Mouse (Mus musculus) mouse embryonic stem cell (cell line): ENCODE results near the gene Hyal1.

Experiments used
- in situ Hi-C, 2 experiments: fragments of 300-500 bp; cut with MboI; formaldehyde crosslinking; loops; 1 replicate in 1 of 2; 3 replicates in 1 of 2; pipeline ENCODE4 v1.14.3; 2019 to 2020; ENCODE audit warnings: low sequenced_read_pairs in 2 of 2, low pct_unique_long_range_greater_than_20kb in 1 of 2, mixed read lengths in 1 of 2; ENCODE audit not compliant: unreplicated experiment in 1 of 2

The Hyal1 gene

GRCm38 (mm10) chr9:107586974-107587832 is 10.5 kb downstream of the Hyal1 start, which contains the start of gene Ifrd2:
Ifrd2 (plus strand) TSS chr9:107587642.
- in situ Hi-C loops, result no loop called here

GRCm38 (mm10) chr9:107587833-107588639 is 11.3 kb downstream of the Hyal1 start:
- in situ Hi-C loops, result no loop called here

DNA sequence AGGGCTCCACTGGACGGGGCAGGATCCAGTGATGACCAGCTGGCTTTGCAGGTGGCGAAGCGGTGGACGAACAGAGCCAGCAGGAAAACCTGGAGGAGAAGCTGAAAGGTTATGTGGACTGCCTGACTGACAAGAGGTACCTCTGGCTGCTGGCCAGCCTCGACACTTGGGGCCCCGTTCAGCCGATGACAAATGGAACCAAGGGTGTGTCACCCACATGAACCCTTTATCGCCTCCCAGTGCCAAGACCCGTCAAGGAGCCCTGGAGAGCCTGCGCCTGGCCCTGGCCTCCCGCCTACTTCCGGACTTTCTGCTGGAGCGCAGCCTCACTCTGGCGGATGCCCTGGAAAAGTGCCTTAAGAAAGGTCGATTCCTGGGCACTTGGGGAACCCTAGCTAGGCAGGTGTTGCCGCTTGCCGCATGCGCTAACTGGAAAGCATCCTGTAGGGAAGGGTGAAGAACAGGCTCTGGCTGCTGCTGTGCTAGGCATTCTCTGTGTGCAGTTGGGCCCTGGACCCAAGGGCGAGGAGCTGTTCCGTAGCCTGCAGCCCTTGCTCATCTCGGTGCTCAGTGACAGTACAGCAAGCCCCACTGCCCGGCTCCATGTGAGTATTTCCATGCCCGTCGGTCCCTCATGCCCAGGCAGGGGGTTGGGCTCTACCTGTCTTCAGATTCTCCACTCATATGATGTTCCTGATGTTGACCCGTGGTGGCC is 13.5 kb downstream of the Hyal1 start:
- in situ Hi-C loops, result no loop called here

GRCm38 (mm10) chr9:107590773-107591060 is 14.0 kb downstream of the Hyal1 start:
- in situ Hi-C loops, result no loop called here

GRCm38 (mm10) chr9:107593101-107593976 is 16.6 kb downstream of the Hyal1 start:
- in situ Hi-C loops, result no loop called here

- in situ Hi-C loops, result no loop called here
These were observed 17.7 kb downstream of the Hyal1 start for GRCm38 (mm10) chr9:107594281-107595062.

- in situ Hi-C loops, result no loop called here
These were observed 20.2 kb downstream of the Hyal1 start for GRCm38 (mm10) chr9:107596619-107597569.

- in situ Hi-C loops, result no loop called here
These were observed 21.7 kb downstream of the Hyal1 start for GRCm38 (mm10) chr9:107598385-107598784.

- in situ Hi-C loops, result no loop called here
These were observed 22.7 kb downstream of the Hyal1 start for GRCm38 (mm10) chr9:107599433-107599832.

DNA sequence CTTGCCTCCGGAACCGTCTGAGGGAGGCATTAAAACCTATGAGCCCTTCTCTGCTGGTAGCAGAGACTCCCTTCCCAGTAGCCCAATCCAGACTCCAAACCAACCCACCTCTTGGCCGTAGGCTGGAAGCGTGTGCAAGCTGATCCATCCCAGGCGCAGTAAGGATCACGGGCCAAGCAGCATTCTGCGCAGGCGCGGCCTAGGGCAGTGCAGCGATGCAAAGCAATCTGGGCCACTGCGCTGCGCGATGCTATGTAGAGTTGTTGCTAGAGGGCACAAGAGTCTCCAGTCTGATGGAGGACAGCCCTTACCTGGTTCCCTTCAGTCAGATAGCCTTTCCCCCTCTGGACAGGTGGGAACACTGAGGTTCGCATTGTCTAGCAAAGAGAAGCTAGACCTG is 23.1 kb downstream of the Hyal1 start:
- in situ Hi-C loops, result loop anchor here in 1 of 2 experiments (5.0 kb wide), 1 partner anchor 77 kb away; the partner anchor contains the start of gene Gnat1

GRCm38 (mm10) chr9:107600745-107601144 is 24.0 kb downstream of the Hyal1 start:
- in situ Hi-C loops, result loop anchor here in 1 of 2 experiments (5.0 kb wide), 1 partner anchor 77 kb away; the partner anchor contains the start of gene Gnat1

GRCm38 (mm10) chr9:107601275-107601674 is 24.5 kb downstream of the Hyal1 start:
- in situ Hi-C loops, result loop anchor here in 1 of 2 experiments (5.0 kb wide), 1 partner anchor 76 kb away; the partner anchor contains the start of gene Gnat1

DNA sequence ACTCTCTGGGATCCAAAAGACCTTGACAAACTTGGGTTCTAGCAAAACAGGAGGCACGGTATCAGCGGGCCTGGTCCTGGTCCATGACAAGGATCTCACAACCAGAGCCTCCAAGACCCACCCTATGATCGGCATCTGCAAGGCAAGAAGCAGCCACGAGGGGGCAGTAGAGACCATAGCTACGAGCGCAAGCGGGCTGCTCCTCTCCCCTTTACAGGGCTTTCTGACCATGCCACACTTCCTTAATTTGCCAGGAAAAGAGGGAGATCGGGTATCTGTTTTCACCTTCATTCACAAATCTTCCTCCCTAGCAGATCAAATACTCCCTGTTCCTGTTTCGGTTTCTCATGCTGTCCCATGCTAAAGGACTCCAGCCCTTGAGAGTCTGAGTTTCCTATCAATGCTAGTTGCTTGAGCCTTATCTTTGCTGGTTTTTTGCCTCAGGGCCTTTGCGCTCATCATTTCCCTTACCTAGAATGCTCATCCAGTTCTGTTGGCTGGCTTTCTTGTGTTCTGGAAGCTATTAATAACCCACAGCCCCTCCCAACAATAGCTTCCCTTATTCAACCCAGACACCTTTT is 25.4 kb downstream of the Hyal1 start:
- in situ Hi-C loops, result loop anchor here in 1 of 2 experiments (5.0 kb wide), 1 partner anchor 75 kb away; the partner anchor contains the start of gene Gnat1

- in situ Hi-C loops, result loop anchor here in 1 of 2 experiments (5.0 kb wide), 1 partner anchor 74 kb away; the partner anchor contains the start of gene Gnat1
These were observed 26.5 kb downstream of the Hyal1 start for GRCm38 (mm10) chr9:107603251-107603650.

- in situ Hi-C loops, result loop anchor here in 1 of 2 experiments (5.0 kb wide), 1 partner anchor 37 kb away; no protein-coding TSS in a partner anchor
These were observed 28.4 kb downstream of the Hyal1 start for GRCm38 (mm10) chr9:107605041-107605661.
